Mouse (Mus musculus) forebrain, embryonic 13.5 days (tissue): ENCODE measurements around the gene Ubac2. TPM values are rescaled to one million over a fixed set of nuclear protein-coding genes. Genes with fewer than 3 reads are reported as not detected.
"Not testable (repeated sequence)": the region's sequence is repeated elsewhere in the genome, so short reads cannot be mapped to it uniquely, and the experiment has no call there.

Source experiments
- ATAC-seq: fragments of 200-750 bp; cut with Nextera tagmentation; 2 replicates; pipeline ENCODE4 v1.8.0; 2017
- H3K27ac ChIP-seq: fragments of 300-500 bp; sonication (generic); 2 replicates; pipeline ENCODE4 v1.5.1; 2015; ENCODE audit warnings: inconsistent platforms, mild to moderate bottlenecking, moderate library complexity
- H3K27me3 ChIP-seq: fragments of 300-500 bp; sonication (generic); 2 replicates; pipeline ENCODE4 v1.6.1; 2015; ENCODE audit warnings: mild to moderate bottlenecking, inconsistent platforms
- H3K36me3 ChIP-seq: fragments of 300-500 bp; sonication (generic); 2 replicates; pipeline ENCODE4 v1.6.1; 2015; ENCODE audit warnings: mild to moderate bottlenecking, inconsistent platforms; ENCODE audit not compliant: poor library complexity, severe bottlenecking
- H3K4me1 ChIP-seq: fragments of 300-500 bp; sonication (generic); 2 replicates; pipeline ENCODE4 v1.6.1; 2015; ENCODE audit warnings: inconsistent platforms
- H3K4me2 ChIP-seq: fragments of 300-500 bp; sonication (generic); 2 replicates; pipeline ENCODE4 v1.6.1; 2015; ENCODE audit warnings: inconsistent platforms, mild to moderate bottlenecking, moderate library complexity
- H3K4me3 ChIP-seq: fragments of 300-500 bp; sonication (generic); 2 replicates; pipeline ENCODE4 v1.5.1; 2015; ENCODE audit warnings: mild to moderate bottlenecking, inconsistent platforms
- H3K9ac ChIP-seq: fragments of 300-500 bp; sonication (generic); 2 replicates; pipeline ENCODE4 v1.6.1; 2015; ENCODE audit warnings: mild to moderate bottlenecking, inconsistent platforms
- H3K9me3 ChIP-seq: fragments of 300-500 bp; sonication (generic); replicated peaks from 2 replicates; pipeline ENCODE4 v1.6.1; 2016; ENCODE audit warnings: inconsistent platforms
- WGBS: fragments of 180-500 bp; shearing (Covaris S2); methylation state at CpG from one replicate; pipeline ENCODE4 v1.1.7; 2015; 5-methylcytosine and 5-hydroxymethylcytosine counted together
- polyA plus RNA-seq: library from polyadenylated mRNA; unstranded; fragments of >200 nt; fragmentation: Nextera tagmentation; extraction: Ambion mirVana; gene quantifications from 2 replicates; pipeline ENCODE4 v1.2.1, GENCODE M21; 2015

Gene Ubac2
- polyA plus RNA-seq, 1 experiment from 2014 or later, result 56.4 TPM

DNA sequence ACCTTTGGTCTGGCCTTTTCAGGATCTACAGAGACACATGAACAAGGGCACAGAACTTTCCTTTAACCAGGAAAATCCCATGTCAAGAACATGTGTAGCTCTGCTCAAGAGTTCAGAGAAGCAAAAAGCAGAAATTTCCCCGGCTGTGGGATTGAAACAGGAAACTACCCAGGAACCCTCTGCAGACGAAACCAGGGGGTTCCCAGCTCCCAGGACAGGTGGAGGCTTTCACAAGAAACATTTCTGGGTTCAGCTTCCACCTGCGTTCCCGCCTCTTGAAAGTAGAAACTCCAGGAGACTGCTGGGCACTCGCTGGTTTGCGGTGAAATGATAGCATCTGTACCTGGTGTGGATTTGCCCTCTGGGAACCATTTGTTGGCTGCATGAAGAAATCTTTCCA is 178.5 kb downstream of the Ubac2 start:
- no peaks in the 10 kb centered on the region for H3K36me3 ChIP-seq
- no peak overlapping the region for H3K4me2 ChIP-seq
- no peak overlapping the region for H3K4me3 ChIP-seq
- 89% methylated on average over 6 of the region's 6 CpGs for WGBS
- H3K27me3 ChIP-seq, result no peaks in the 10 kb centered on the region
- no peaks in the 10 kb centered on the region for H3K9me3 ChIP-seq
- no peak overlapping the region for H3K9ac ChIP-seq
- no peak for ATAC-seq
- no peaks in the 10 kb centered on the region for H3K4me1 ChIP-seq
- no peak overlapping the region for H3K27ac ChIP-seq

DNA sequence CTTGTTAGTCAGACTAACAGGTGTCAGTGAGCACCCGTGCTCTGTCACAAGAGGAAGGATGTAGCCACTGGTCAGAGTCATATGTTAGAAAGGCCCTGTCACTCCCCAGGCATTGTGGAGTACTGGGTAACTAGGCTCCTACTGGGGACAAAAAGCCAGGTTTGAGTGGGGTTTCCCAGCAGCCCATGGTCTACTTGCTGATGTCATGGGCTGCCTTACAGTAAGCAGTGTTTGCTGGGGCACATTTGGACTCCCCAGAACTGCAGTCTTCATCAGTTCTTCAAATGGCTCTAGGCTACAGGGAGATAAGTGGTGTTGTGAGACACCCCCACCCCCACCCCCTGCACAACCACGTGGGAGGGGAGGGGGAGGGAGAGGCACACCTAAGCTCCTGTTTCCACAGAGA is 179.5 kb downstream of the Ubac2 start:
- Histone ChIP-seq H3K27me3 (no peaks in the 10 kb centered on the region), H3K4me2 (no peak overlapping the region), H3K36me3 (no peaks in the 10 kb centered on the region), H3K9ac (no peak overlapping the region), H3K27ac (no peak overlapping the region), H3K4me1 (no peaks in the 10 kb centered on the region), H3K9me3 (no peaks in the 10 kb centered on the region), H3K4me3 (no peak overlapping the region)
- 53% methylated on average over 2 of the region's 2 CpGs for WGBS
- ATAC-seq, result no peak

DNA sequence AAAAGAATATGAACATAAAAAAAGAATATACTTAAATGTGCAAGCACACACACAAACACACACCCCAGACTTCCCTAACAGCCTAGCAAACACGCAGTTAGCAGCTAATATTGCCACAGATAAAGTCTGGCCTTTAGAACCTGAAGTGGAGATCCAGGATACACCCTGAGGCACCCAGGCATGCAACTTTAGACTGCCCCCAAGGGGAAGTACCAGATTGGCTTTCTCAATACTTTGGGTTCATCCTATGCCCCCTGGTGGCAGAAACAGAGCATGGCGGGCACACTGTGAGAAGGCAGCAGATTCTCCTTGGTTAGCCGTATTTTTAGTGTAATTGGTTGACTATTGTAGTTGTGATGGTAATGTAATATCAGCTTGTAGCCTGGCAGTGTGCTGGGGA is 182.2 kb downstream of the Ubac2 start:
- Histone ChIP-seq H3K4me1 (no peaks in the 10 kb centered on the region), H3K9ac (no peak overlapping the region), H3K9me3 (no peaks in the 10 kb centered on the region), H3K27ac (no peak overlapping the region), H3K27me3 (no peaks in the 10 kb centered on the region), H3K4me2 (no peak overlapping the region), H3K36me3 (no peaks in the 10 kb centered on the region), H3K4me3 (no peak overlapping the region)
- 10% methylated on average over 3 of the region's 3 CpGs for WGBS
- peak; percentile 74 for ATAC-seq

DNA sequence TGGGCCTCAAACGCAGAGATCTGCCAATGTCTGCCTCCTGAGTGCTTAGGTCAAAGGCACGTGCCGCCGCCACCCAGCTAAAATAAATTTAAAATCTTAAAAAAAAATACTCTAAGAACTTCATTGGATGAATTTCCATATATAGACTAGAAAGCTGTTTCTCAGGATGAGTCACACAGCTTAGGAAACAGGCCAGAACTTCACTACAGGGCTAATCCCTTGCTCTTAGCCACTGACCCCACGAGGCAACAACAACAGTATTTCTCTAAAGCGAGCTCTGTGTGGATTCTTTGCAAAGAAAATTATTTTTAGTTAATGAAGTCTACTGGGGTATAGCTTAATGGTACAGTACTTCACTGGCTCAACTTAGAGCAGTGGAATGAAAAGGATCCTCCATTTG is 183.0 kb downstream of the Ubac2 start:
- WGBS, result 87% methylated on average over 6 of the region's 6 CpGs
- no peaks in the 10 kb centered on the region for H3K36me3 ChIP-seq
- no peak for ATAC-seq

DNA sequence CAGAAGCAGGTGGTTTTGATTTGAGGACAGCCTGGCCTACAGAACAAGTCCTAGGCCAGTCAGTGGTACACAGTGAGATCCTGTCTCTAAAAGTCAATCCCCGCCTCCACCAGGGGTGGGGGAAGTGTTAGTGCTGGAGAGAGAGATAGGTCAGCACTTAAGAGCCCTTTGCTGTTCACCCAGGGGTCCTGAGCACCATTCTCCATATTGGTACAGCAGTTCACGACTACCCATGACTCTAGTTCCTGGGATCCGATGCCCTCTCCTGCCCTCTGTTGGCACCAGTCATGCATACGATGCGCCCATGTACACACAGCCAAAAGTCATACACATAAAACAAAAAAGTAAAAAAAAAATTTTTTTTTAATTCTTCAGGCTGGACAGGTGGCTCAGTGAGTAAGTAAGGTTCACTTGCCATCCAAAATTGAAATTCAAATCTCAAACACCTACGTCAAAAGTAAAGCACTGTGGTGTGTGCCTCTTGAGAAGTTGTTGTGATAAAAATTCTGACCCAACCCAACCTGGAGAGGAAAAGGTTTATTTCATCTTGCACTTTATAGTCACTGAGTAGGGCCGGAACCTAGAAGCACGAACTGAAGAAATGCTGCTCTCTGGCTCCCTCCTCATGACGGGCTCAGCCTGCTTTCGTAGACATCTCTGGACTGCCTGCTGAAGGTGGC is 184.1 kb downstream of the Ubac2 start:
- Histone ChIP-seq H3K4me3 (no peak overlapping the region), H3K27ac (no peak overlapping the region), H3K4me1 (no peaks in the 10 kb centered on the region), H3K36me3 (no peaks in the 10 kb centered on the region), H3K4me2 (no peak overlapping the region), H3K9me3 (no peaks in the 10 kb centered on the region), H3K27me3 (no peaks in the 10 kb centered on the region), H3K9ac (no peak overlapping the region)
- WGBS, result 84% methylated on average over 10 of the region's 10 CpGs
- ATAC-seq, result no peak

More for the DNA sequence above, 183.0 kb downstream of the Ubac2 start:
- Histone ChIP-seq H3K4me1 (no peaks in the 10 kb centered on the region), H3K27me3 (no peaks in the 10 kb centered on the region), H3K4me2 (no peak overlapping the region), H3K4me3 (no peak overlapping the region), H3K27ac (no peak overlapping the region), H3K9ac (no peak overlapping the region), H3K9me3 (no peaks in the 10 kb centered on the region)

DNA sequence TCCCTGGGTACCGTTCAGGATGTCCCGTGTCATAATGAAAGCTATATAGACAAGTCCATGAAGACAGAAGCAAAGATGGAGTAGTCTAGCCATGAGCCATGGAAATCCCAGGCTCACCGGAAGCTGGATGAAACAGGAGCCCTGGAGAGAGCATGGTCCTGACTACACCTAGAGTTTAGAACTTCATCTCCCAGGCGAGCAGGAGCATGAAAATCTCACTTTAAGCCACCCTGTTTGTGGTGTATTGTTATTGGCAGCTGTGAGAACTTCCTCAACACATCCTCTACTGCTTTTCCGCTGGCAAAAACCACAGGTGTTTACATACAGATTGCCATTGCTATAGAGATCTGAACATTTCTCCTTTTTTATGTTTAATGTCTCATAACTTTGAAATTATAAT is 185.2 kb downstream of the Ubac2 start:
- 82% methylated on average over 5 of the region's 5 CpGs for WGBS
- Histone ChIP-seq H3K4me3 (no peak overlapping the region), H3K27me3 (no peaks in the 10 kb centered on the region)

DNA sequence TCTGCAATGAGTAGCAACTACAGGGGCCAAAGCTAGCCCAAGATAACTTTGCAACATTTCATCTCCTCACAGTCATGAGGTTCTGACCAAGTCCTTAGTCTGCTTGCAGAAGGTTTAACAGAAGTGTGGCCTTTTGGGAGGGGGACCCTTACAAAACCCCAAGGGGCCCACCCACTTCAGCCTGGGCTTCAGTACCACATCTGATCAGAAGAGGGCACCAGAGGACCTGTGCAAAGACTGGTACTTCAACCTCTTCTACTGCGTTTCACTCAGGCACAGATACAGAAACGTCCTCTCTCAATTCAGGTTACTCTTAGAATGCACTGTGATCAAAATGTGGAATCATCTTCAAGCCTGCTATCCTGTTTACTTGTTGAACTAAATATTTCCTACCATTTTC is 186.1 kb downstream of the Ubac2 start:
- Histone ChIP-seq H3K9ac (no peak overlapping the region), H3K4me2 (no peak overlapping the region), H3K27me3 (no peaks in the 10 kb centered on the region), H3K4me1 (no peaks in the 10 kb centered on the region), H3K9me3 (no peaks in the 10 kb centered on the region), H3K36me3 (no peaks in the 10 kb centered on the region), H3K4me3 (no peak overlapping the region), H3K27ac (no peak overlapping the region)
- WGBS, result 6% methylated on average over 2 of the region's 2 CpGs
- peak; percentile 42; the same call in 1 of the 2 replicates for ATAC-seq

More for the DNA sequence above, 185.2 kb downstream of the Ubac2 start:
- no peaks in the 10 kb centered on the region for H3K9me3 ChIP-seq
- H3K27ac ChIP-seq, result no peak overlapping the region
- no peaks in the 10 kb centered on the region for H3K4me1 ChIP-seq
- H3K36me3 ChIP-seq, result no peaks in the 10 kb centered on the region
- no peak for ATAC-seq
- no peak overlapping the region for H3K4me2 ChIP-seq
- H3K9ac ChIP-seq, result no peak overlapping the region

DNA sequence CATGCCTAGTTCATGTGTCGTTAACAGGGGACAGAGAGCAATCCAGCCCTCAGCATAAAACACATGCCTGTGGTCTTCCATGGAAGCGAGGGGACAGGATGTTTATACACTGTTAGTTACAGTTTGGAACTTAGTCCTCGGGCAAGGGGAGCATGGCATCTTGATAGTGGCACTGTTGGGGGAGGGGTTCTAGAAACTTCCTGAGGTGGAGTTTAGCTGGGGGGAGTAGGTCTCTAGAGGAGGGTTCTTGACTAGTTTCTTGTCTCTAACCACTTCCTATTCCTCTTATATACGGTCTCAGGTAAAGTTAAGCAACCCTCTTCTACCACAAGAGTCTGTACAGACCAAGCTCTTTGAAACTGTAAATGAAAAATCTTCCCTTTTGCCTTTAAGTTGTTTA is 187.8 kb downstream of the Ubac2 start:
- no peak overlapping the region for H3K27ac ChIP-seq
- no peak for ATAC-seq
- no peaks in the 10 kb centered on the region for H3K4me1 ChIP-seq
- no peak overlapping the region for H3K4me3 ChIP-seq
- no peak overlapping the region for H3K9ac ChIP-seq
- WGBS, result 88% methylated on average over 4 of the region's 4 CpGs
- H3K9me3 ChIP-seq, result no peaks in the 10 kb centered on the region
- no peaks in the 10 kb centered on the region for H3K36me3 ChIP-seq
- no peaks in the 10 kb centered on the region for H3K27me3 ChIP-seq
- no peak overlapping the region for H3K4me2 ChIP-seq

DNA sequence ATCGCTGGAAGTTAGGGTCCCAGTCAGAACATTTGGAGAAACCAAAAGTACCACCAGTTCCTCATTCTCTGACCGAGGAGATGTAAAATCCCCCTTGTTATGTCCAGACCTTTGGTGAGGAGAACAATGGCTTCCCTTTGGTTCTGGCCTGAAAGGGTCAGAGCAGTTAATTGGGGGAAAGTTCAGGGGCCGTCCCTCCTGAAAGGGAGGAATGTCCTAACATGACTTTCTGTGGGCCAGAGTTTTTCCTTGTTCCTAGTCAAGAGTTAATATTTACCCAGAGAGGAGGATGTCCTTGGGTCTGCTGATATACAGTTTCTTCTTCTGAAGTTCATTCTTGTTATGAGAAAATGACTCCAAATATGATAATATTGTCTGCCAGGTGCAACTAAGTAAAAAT is 189.6 kb downstream of the Ubac2 start:
- H3K27ac ChIP-seq, H3K27me3 ChIP-seq, H3K36me3 ChIP-seq, ATAC-seq, H3K4me3 ChIP-seq, H3K4me2 ChIP-seq, H3K9me3 ChIP-seq, H3K4me1 ChIP-seq, H3K9ac ChIP-seq: not testable (repeated sequence)
- 33% methylated on average over 3 of the region's 3 CpGs for WGBS

DNA sequence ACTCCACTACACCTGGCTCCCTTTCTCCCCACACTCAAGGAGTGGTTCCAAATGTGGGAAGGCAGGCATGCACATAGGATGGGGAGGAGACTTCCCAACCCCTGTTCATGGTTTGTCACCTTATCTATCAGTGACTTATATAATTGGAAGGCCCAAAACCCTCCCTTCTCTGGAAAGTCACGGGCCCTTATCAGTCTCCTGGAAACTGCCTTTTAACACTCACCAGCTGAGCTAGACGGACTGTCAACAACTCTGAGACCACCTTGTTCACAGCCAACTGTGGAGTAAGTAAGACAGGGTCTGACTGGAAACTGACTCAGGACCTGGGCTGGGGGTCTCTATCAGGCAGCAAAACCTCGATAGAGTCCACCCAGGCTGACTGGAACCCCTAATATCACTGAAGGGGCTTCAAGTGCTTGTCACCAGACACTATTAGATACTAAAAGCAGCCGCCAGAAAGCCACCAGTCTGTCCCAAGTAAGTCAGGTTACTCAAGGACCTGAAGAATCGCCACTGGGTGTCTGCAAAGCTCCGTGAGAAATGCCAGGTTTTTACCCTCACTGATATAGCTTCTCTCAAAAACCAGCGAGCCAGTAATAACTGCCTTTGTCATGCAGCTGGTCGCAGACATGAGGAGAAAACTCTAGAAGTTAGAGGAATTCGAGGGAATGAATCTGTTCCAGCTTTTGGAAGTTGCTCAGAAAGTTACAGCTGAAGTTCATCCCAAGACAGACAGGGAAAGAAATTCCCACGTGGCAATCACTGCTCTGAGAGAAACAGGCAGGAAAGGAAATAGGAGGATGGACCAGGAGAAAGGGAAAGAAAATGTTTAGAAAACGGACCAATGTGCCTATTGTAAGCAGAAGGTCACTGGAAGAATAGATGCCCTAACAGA is 190.6 kb downstream of the Ubac2 start:
- Histone ChIP-seq H3K27me3 (no peaks in the 10 kb centered on the region), H3K9ac (no peak overlapping the region), H3K4me2 (no peak overlapping the region), H3K36me3 (no peaks in the 10 kb centered on the region), H3K4me1 (no peaks in the 10 kb centered on the region), H3K4me3 (no peak overlapping the region), H3K27ac (no peak overlapping the region), H3K9me3 (no peaks in the 10 kb centered on the region)
- no peak for ATAC-seq
- WGBS, result 56% methylated on average over 11 of the region's 11 CpGs

DNA sequence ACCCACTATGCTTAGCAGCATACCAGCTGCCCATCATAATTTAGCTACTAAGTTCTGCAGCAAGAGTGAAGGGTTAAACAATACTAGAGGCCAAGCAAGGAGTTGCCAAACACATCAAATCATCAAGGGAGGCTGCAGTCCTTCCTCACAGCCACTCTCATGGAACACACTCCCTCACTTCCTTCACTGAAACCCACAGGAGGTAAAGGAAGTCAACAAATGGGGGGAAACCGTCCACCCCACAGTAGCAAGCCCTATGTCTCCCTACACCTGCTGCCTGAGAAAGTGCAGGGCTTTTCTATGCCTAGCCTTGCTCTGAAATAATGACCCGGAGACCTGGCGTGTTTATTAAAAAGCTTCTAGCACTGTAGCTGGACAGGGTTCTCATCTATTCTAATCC is 191.5 kb downstream of the Ubac2 start:
- H3K27ac ChIP-seq, result no peak overlapping the region
- H3K9ac ChIP-seq, result no peak overlapping the region
- 85% methylated on average over 3 of the region's 3 CpGs for WGBS
- H3K36me3 ChIP-seq, result no peaks in the 10 kb centered on the region
- ATAC-seq, result no peak
- no peak overlapping the region for H3K4me3 ChIP-seq
- H3K27me3 ChIP-seq, result no peaks in the 10 kb centered on the region
- no peaks in the 10 kb centered on the region for H3K9me3 ChIP-seq
- no peaks in the 10 kb centered on the region for H3K4me1 ChIP-seq
- no peak overlapping the region for H3K4me2 ChIP-seq
